Mouse (Mus musculus) midbrain, postnatal 0 days (tissue): ENCODE measurements around the gene Usp7. TPM values are rescaled to one million over a fixed set of nuclear protein-coding genes. Genes with fewer than 3 reads are reported as not detected.

Source experiments
- ATAC-seq: fragments of 200-750 bp; cut with Nextera tagmentation; 2 replicates; pipeline ENCODE4 v1.8.0; 2017; ENCODE audit warnings: moderate number of reproducible peaks, mild to moderate bottlenecking, moderate TSS enrichment, moderate library complexity; ENCODE audit not compliant: low FRiP score
- DNase-seq: peaks from one replicate; pipeline ENCODE4 v3.0.0-alpha.2; 2015; ENCODE audit warnings: low spot score
- H3K27ac ChIP-seq: fragments of 300-500 bp; sonication (generic); 2 replicates; pipeline ENCODE4 v1.5.1; 2014; ENCODE audit warnings: low read depth, mild to moderate bottlenecking, low read length, mixed read lengths
- H3K27me3 ChIP-seq: fragments of 300-500 bp; sonication (generic); 2 replicates; pipeline ENCODE4 v1.6.1; 2014; ENCODE audit warnings: low read length, control low read depth, mixed read lengths; ENCODE audit not compliant: insufficient read depth
- H3K36me3 ChIP-seq: fragments of 300-500 bp; sonication (generic); 2 replicates; pipeline ENCODE4 v1.6.1; 2014; ENCODE audit warnings: low read length, control low read depth, mixed read lengths; ENCODE audit not compliant: insufficient read depth
- H3K4me1 ChIP-seq: fragments of 300-500 bp; sonication (generic); 2 replicates; pipeline ENCODE4 v1.6.1; 2014; ENCODE audit warnings: mild to moderate bottlenecking, control low read depth, antibody characterized with exemption, low read length, mixed read lengths; ENCODE audit not compliant: insufficient read depth
- H3K4me2 ChIP-seq: fragments of 300-500 bp; sonication (generic); 2 replicates; pipeline ENCODE4 v1.6.1; 2014; ENCODE audit warnings: low read depth, mild to moderate bottlenecking, low read length, mixed read lengths; ENCODE audit not compliant: poor library complexity, severe bottlenecking
- H3K4me3 ChIP-seq: fragments of 300-500 bp; sonication (generic); 2 replicates; pipeline ENCODE4 v1.5.1; 2014; ENCODE audit warnings: low read depth, mild to moderate bottlenecking, low read length, moderate library complexity
- H3K9ac ChIP-seq: fragments of 300-500 bp; sonication (generic); replicated peaks from 2 replicates; pipeline ENCODE4 v1.6.1; 2014; ENCODE audit warnings: mild to moderate bottlenecking, low read length, moderate library complexity, mixed read lengths; ENCODE audit not compliant: poor library complexity, severe bottlenecking
- H3K9me3 ChIP-seq: fragments of 300-500 bp; sonication (generic); 2 replicates; pipeline ENCODE4 v1.6.1; 2016; ENCODE audit warnings: low read length, control low read depth
- CTCF ChIP-seq: IDR thresholded peaks from 2 replicates; pipeline ENCODE4 v1.5.1; 2016; ENCODE audit warnings: antibody characterized with exemption, mild to moderate bottlenecking
- WGBS: fragments of 180-500 bp; shearing (Covaris S2); extraction: QIAGEN DNeasy Blood & Tissue Kit; methylation state at CpG from one replicate; pipeline ENCODE4 v1.1.7; 2014; 5-methylcytosine and 5-hydroxymethylcytosine counted together
- polyA plus RNA-seq: library from polyadenylated mRNA; unstranded; fragments of >200 nt; fragmentation: Nextera tagmentation; extraction: Ambion mirVana; gene quantifications from 2 replicates; pipeline ENCODE4 v1.2.1, GENCODE M21; 2015
- total RNA-seq: library from RNA; depleted of rRNA; stranded (reverse); fragments of >200 nt; gene quantifications from 2 replicates; pipeline ENCODE4 v1.2.3, GENCODE M21; 2014

Usp7 gene
- total and polyA plus RNA-seq, 2 experiments from 2014 or later = 21.8 to 116 TPM

DNA sequence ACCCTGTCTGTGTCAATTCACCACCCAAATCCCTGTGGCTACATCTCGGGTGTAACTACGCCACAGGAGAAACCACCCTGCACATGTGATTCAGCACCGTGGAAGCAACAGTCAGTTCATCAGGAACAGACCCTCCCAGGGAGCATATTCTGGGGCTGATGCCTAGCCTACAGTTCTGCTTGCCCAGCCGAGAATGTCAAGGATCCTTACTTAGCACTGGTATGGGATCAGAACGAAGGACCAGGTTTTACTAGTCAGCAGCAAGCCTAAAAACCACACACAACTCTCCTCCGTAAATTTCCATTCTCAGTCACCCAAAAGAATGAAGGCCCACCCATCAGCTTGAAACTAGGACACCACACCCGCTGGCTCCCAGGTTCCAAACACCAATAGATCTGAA, 60.5 kb downstream of the Usp7 start:
- DNase-seq (no peak), ATAC-seq (no peak)
- Histone ChIP-seq H3K4me3 (no peak overlapping the region), H3K27me3 (no peaks in the 10 kb centered on the region), H3K9me3 (no peaks in the 10 kb centered on the region), H3K4me2 (no peak overlapping the region), H3K27ac (no peak overlapping the region), H3K9ac (no peak overlapping the region), H3K4me1 (peaks cover 15% of the 10 kb centered on the region), H3K36me3 (no peaks in the 10 kb centered on the region)
- no peak for TF ChIP-seq CTCF
- WGBS = 88% methylated on average over 7 of the region's 7 CpGs

DNA sequence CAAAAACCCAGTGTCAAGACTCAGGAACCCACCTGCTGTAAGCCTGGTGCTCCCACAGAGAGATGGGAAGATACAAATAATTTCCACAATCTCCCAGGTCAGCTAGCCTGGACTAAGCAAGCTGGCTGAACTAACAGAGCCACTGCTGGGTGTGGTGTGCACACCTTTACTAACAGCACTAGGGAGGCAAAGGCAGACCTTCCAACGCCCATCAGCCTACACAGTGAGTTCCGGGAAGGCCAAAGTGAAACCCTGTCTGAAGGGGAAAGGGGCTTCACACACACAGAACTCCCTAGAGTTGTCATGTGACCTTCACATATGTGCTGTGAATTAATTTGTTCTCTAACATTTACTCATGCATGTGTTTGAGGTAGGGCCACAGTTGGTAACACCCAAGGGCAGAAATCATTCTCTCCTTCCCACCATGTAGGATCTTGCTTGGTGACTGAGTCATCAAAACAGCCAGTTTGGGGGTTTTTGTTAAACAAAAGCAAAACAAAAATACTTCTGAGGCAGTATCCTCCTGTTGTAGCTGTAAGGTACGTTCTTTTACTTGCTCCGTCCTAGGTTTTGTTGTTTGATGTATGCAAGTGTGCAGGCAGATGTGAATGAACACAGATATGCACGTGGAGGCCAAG, 63.9 kb downstream of the Usp7 start:
- Histone ChIP-seq H3K4me1 (no peaks in the 10 kb centered on the region), H3K27me3 (no peaks in the 10 kb centered on the region), H3K9ac (no peak overlapping the region), H3K4me3 (no peak overlapping the region), H3K9me3 (no peaks in the 10 kb centered on the region), H3K36me3 (no peaks in the 10 kb centered on the region), H3K4me2 (no peak overlapping the region), H3K27ac (no peak overlapping the region)
- 81% methylated on average over 5 of the region's 5 CpGs for WGBS
- TF ChIP-seq CTCF = no peak
- ATAC-seq (no peak), DNase-seq (no peak)

DNA sequence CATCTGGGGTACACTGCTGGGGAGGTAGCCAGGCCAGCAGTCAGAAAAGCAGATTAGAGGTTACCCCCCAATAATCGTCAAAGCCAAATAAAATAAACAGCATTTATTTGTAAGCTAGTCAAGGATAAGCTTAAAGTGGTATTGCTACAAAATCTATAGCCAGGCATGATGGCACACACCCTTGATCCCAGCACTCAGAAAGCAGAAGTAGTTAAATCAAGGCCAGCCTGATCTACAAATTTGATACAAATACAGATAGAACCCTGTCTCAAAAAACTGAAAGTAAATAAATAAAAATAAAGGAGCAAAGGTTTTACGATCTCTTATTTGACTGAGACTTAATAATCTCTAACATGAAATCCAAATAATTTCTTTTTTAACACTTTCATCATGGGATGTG, 66.3 kb downstream of the Usp7 start:
- TF ChIP-seq CTCF = no peak

DNA sequence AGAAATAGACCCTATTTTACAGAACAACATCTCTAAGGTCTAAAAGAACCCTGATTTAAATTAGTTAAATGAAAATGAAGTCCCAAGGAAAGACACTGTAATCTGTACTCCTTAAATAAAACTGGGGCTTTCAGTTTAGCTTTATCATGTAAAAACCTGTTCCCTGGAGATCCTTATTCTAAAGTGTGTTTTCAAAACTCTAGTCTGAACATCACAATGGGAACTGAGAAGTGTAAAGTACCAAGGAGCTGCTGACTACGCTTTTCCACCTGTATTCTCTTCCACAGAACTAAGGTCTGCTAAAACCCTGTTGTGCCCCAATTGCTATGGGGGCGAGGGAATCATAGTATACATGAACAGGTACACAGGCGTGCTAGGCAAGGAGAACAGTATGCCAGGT, 68.1 kb downstream of the Usp7 start:
- Histone ChIP-seq H3K9ac (no peak overlapping the region), H3K27ac (no peak overlapping the region), H3K9me3 (no peaks in the 10 kb centered on the region), H3K4me1 (0 out of 2 replicates have a peak, but pooled peaks cover 2% of the 10 kb centered on the region), H3K4me3 (no peak overlapping the region), H3K4me2 (no peak overlapping the region), H3K27me3 (no peaks in the 10 kb centered on the region), H3K36me3 (no peaks in the 10 kb centered on the region)
- no peak for ATAC-seq
- no peak for DNase-seq
- TF ChIP-seq CTCF = no peak
- WGBS = 84% methylated on average over 3 of the region's 3 CpGs

More for the DNA sequence above, 66.3 kb downstream of the Usp7 start:
- no peak for DNase-seq
- Histone ChIP-seq H3K4me3 (no peak overlapping the region), H3K4me1 (no peaks in the 10 kb centered on the region), H3K27ac (no peak overlapping the region), H3K9ac (no peak overlapping the region), H3K4me2 (no peak overlapping the region), H3K27me3 (no peaks in the 10 kb centered on the region), H3K36me3 (no peaks in the 10 kb centered on the region), H3K9me3 (no peaks in the 10 kb centered on the region)
- ATAC-seq = no peak
- 92% methylated on average over 2 of the region's 2 CpGs for WGBS

DNA sequence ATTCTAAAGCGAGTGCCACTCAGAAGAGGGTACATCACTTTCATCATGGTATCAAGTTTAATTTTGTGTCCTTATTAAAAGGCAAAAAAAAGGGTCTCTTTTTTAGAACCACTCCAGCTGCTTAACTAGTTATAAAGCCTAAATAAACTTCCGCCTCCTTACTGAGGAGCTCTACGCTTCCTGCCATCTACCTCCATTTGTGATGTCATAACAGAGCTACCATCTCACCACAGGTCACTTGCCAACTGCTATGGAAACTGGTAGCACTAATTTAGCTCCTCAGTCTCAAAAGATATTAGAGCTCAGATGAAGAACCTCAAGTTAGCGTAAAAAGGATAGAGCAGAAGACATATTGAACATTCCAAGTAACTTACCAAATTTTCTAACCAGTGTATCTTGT, 71.7 kb downstream of the Usp7 start:
- no peaks in the 10 kb centered on the region for H3K36me3 ChIP-seq
- no peak for DNase-seq
- ATAC-seq = no peak
- no peak for TF ChIP-seq CTCF
- H3K4me1 ChIP-seq = 0 out of 2 replicates have a peak, but pooled peaks cover 2% of the 10 kb centered on the region
- H3K4me3 ChIP-seq = no peak overlapping the region
- H3K9ac ChIP-seq = no peak overlapping the region
- H3K27me3 ChIP-seq = no peaks in the 10 kb centered on the region
- H3K27ac ChIP-seq = no peak overlapping the region
- H3K9me3 ChIP-seq = no peaks in the 10 kb centered on the region
- WGBS = 96% methylated on average over 4 of the region's 4 CpGs
- H3K4me2 ChIP-seq = no peak overlapping the region

DNA sequence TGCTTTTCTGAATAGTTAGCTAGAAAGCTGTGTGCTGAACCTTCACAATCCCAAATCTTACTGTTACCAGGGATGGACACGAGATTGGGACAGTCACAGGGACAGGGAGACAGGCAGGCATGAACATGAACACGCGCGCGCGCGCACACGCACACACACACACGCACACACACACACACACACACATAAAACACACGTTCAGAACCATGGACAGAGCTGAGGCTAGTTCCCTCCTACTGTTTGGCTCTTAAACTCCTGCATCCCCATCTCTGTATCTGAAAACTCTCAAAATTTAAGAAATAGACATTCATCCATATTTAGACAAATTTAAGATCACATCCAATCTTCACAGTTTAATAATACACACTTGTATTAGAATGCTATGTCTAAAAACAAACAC, 74.4 kb downstream of the Usp7 start:
- 0 out of 2 replicates have a peak, but pooled peaks cover 2% of the 10 kb centered on the region for H3K4me1 ChIP-seq
- H3K27me3 ChIP-seq = no peaks in the 10 kb centered on the region
- H3K9me3 ChIP-seq = no peaks in the 10 kb centered on the region
- no peak overlapping the region for H3K4me3 ChIP-seq
- ATAC-seq (no peak), DNase-seq (no peak)
- H3K36me3 ChIP-seq = no peaks in the 10 kb centered on the region
- TF ChIP-seq CTCF = no peak
- no peak overlapping the region for H3K9ac ChIP-seq
- no peak overlapping the region for H3K27ac ChIP-seq
- H3K4me2 ChIP-seq = no peak overlapping the region
- WGBS = 94% methylated on average over 10 of the region's 10 CpGs
